Mouse (Mus musculus) forebrain, embryonic 10.5 days (tissue): ENCODE data around the gene Gm15517. TPM values are rescaled to one million over a fixed set of nuclear protein-coding genes. Genes with fewer than 3 reads are reported as not detected.
A peak's percentile ranks its signal among the peaks of the same experiment; 100 is the strongest.
"Not testable (repeated sequence)": the region's sequence is repeated elsewhere in the genome, so short reads cannot be mapped to it uniquely, and the experiment has no call there.

Experiments used
- DNase-seq: peaks from one replicate; pipeline ENCODE4 v3.0.0-alpha.2; 2017; ENCODE audit warnings: low spot score; ENCODE audit errors: extremely low spot score
- H3K27ac ChIP-seq: fragments of 300-500 bp; sonication (generic); 2 replicates; pipeline ENCODE4 v1.5.1; 2016; ENCODE audit warnings: mild to moderate bottlenecking
- H3K27me3 ChIP-seq: fragments of 300-500 bp; sonication (generic); 2 replicates; pipeline ENCODE4 v1.6.1; 2016; ENCODE audit warnings: mild to moderate bottlenecking; ENCODE audit not compliant: poor library complexity, severe bottlenecking
- H3K36me3 ChIP-seq: fragments of 300-500 bp; sonication (generic); replicated peaks from 2 replicates; pipeline ENCODE4 v1.6.1; 2016; ENCODE audit warnings: mild to moderate bottlenecking, moderate library complexity
- H3K4me1 ChIP-seq: fragments of 300-500 bp; sonication (generic); 2 replicates; pipeline ENCODE4 v1.6.1; 2016
- H3K4me3 ChIP-seq: fragments of 300-500 bp; sonication (generic); 2 replicates; pipeline ENCODE4 v1.5.1; 2016; ENCODE audit warnings: mild to moderate bottlenecking, moderate library complexity
- H3K9me3 ChIP-seq: fragments of 300-500 bp; sonication (generic); 2 replicates; pipeline ENCODE4 v1.6.1; 2016; ENCODE audit warnings: mild to moderate bottlenecking, moderate library complexity
- WGBS: fragments of 180-500 bp; shearing (Covaris S2); methylation state at CpG from one replicate; pipeline ENCODE4 v1.1.7; 2016; 5-methylcytosine and 5-hydroxymethylcytosine counted together
- polyA plus RNA-seq: library from polyadenylated mRNA; unstranded; fragments of >200 nt; fragmentation: Nextera tagmentation; extraction: Ambion mirVana; gene quantifications from 2 replicates; pipeline ENCODE4 v1.2.1, GENCODE M21; 2016

Gene Gm15517
- polyA plus RNA-seq, 1 experiment from 2014 or later, result not detected

DNA sequence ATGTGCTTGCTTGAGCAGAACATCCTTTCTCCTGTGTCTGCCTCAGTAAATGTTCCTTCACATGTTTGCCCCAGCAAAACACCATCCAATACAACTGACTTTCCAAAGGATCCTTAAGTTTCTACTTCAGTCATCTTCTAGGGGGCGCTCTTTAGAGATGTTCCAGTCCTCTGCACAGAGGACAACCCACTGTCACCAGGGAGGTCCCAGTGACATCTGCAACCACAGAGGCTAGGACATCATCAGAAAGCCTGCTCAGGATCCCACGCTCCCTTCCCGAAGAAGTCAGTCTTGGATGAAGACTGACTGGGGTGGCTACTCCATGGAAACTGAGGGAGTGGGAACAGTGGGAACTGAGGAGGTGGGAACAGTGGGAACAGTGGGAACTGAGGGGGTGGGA, 14.3 kb downstream of the Gm15517 start:
- Histone ChIP-seq H3K36me3 (no peaks in the 10 kb centered on the region), H3K4me1 (peaks cover 7% of the 10 kb centered on the region), H3K9me3 (no peaks in the 10 kb centered on the region; the same call in 1 of the 2 replicates), H3K27me3 (peaks cover 27% of the 10 kb centered on the region), H3K27ac (no peak overlapping the region), H3K4me3 (no peak overlapping the region)
- whole genome bisulfite sequencing, result 71% methylated on average over 3 of the region's 3 CpGs
- DNase-seq, result no peak

DNA sequence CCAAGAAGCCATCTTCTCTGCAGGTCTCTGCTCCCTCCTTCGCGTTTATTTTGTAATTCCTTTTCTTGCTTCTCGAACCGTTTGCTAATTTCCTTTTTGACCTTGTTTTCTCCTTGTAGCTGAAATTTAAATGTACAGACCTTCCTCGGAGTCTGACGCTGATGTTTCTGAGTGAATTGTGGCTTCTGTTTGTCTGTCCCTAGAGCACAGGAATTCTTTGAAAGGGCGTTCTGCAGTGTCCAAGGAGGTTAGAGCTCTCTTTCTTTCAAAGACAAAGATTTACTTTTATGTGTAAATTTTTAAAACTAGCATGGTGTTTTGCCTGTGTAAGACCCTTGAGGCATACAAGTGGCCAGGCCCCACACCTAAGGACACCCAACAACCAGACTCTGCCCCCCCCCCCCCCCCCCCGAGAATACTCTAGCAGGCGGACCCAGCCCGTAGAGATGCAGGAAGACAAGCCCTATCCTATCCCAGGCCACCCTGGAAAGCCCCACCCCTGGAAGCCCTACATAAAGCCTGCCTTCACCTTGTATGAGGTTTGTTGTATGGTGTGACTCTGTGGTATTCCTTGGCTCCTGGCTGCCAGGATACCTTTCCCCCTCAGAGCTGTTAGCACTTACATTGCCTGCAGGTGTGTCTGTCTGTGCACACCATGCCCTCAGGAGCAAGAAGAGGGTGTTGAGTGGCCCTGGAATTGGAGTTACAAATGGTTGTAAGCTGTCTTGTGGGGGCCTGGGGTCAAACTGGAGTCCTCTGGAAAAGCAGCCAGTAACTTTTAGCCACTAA, 15.4 kb downstream of the Gm15517 start:
- no peak overlapping the region for H3K4me3 ChIP-seq
- DNase-seq, result no peak
- H3K27ac ChIP-seq, result no peak overlapping the region
- H3K4me1 ChIP-seq, result peaks cover 7% of the 10 kb centered on the region
- H3K9me3 ChIP-seq, result no peaks in the 10 kb centered on the region; the same call in 1 of the 2 replicates
- 75% methylated on average over 10 of the region's 10 CpGs for WGBS
- peaks cover 27% of the 10 kb centered on the region for H3K27me3 ChIP-seq
- H3K36me3 ChIP-seq, result no peaks in the 10 kb centered on the region

DNA sequence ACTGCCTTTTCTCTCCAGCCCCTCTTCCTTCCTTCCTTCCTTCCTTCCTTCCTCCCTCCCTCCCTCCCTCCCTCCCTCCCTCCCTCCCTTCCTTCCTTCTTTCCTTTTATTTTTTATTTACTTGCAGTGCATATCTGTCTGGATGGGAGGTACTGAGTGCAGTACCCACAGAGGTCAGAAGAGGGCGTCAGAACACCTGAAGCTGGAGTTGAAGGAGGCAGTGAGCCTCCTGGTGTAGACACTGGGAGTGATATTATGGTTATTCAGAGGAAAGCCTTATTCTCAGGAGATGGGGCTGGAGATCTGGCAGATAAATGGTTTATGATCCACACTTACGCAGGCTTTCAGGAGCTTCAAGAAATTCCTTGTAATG, 16.0 kb downstream of the Gm15517 start:
- no peak overlapping the region for H3K4me3 ChIP-seq
- H3K9me3 ChIP-seq, result no peaks in the 10 kb centered on the region; the same call in 1 of the 2 replicates
- peaks cover 27% of the 10 kb centered on the region for H3K27me3 ChIP-seq
- no peak overlapping the region for H3K27ac ChIP-seq
- 46% methylated on average over 2 of the region's 2 CpGs for WGBS
- H3K36me3 ChIP-seq, result no peaks in the 10 kb centered on the region
- H3K4me1 ChIP-seq, result peaks cover 7% of the 10 kb centered on the region
- no peak for DNase-seq

DNA sequence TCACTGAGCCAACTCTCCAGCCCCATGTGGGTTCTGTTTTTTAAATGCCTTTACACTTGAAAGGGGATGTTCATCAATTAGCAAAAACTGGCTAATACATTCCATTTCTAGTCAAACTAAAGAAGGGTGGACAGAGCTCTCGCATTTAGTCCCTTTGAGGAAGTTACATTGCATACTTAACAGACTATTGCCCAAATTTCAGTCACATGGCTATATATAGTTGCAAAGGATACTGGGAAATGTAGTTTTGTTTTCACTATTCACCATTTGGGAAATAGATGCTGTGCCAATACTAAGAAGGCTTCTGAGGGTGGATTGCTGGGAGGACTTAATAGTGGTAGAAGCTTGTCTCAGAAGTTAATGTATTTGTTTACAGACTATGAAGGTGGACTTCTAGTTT, 19.7 kb downstream of the Gm15517 start:
- H3K9me3 ChIP-seq, result no peaks in the 10 kb centered on the region; the same call in 1 of the 2 replicates
- no peaks in the 10 kb centered on the region for H3K27me3 ChIP-seq
- H3K4me1 ChIP-seq, result no peaks in the 10 kb centered on the region
- H3K27ac ChIP-seq, result no peak overlapping the region
- no peak for DNase-seq
- H3K36me3 ChIP-seq, result no peaks in the 10 kb centered on the region
- WGBS, result 75% methylated on average over 1 of the region's 1 CpGs
- no peak overlapping the region for H3K4me3 ChIP-seq

DNA sequence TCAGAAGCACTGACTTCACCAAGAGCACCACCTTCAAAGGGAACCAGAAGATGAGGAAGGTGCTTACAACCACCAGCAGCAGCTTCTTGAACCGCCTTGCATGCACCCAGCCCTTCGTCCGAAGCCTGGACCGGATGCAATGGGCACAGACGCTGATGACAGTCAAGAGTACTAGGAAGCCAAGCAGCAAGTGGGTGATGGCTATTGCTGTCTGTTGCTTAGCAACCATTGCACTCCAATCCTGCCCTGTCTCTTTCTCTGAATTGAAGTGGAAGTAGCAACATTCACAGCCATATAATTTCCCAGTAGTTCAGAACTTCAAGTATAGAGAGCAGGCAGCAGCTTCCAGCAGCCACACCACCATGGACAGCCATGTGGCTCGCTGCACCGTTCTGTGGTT, 20.3 kb downstream of the Gm15517 start:
- WGBS, result 83% methylated on average over 7 of the region's 7 CpGs
- Histone ChIP-seq H3K27me3 (no peaks in the 10 kb centered on the region), H3K27ac (no peak overlapping the region), H3K4me3 (no peak overlapping the region), H3K9me3 (no peaks in the 10 kb centered on the region), H3K4me1 (no peaks in the 10 kb centered on the region), H3K36me3 (no peaks in the 10 kb centered on the region)
- DNase-seq, result no peak

DNA sequence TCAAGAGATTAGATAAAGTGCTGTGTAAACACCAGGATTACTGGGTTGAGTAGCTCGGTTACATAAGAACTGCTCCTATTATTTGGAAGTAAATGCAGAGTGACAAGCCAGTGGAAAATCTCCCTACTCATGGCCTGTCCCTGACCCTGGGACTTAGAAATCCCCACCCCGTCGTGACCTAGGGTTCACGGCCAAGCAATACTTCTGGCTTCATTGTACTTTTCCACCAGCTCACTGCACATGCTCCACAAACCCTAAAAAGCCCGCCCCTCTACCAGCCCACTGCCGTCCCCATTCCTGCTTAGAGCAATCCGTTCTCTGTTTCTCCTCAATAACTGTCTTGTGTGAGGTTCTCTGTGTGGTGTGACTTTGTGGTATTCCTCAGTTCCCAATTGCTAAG, 26.5 kb downstream of the Gm15517 start:
- no peaks in the 10 kb centered on the region for H3K4me1 ChIP-seq
- H3K4me3 ChIP-seq, result no peak overlapping the region
- DNase-seq, result no peak
- 72% methylated on average over 7 of the region's 7 CpGs for WGBS
- H3K27me3 ChIP-seq, result no peaks in the 10 kb centered on the region
- no peak overlapping the region for H3K27ac ChIP-seq
- 0 out of 2 replicates have a peak, but pooled peaks cover 4% of the 10 kb centered on the region for H3K9me3 ChIP-seq
- H3K36me3 ChIP-seq, result no peaks in the 10 kb centered on the region

DNA sequence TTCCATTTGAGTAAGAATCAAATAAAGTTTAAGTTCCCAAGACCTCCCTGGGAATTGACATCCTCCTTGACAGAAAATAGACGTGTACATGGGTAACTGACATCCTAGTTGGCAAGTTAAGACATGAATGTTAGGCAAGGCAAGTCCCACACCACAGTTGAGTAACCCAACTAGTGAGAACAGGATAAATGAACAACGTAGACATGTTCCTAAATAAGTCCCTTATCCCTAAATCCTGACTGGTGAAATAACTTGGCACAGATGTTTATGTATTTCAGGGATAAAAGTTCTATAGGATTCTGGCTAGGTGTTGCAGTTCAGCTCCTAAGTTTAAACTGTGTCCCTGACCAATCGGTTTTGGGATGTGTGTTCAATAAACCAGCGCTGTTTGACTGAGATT, 29.7 kb downstream of the Gm15517 start:
- Histone ChIP-seq H3K9me3 (0 out of 2 replicates have a peak, but pooled peaks cover 4% of the 10 kb centered on the region), H3K4me3 (no peak overlapping the region), H3K27ac (no peak overlapping the region), H3K36me3 (no peaks in the 10 kb centered on the region), H3K4me1 (no peaks in the 10 kb centered on the region), H3K27me3 (no peaks in the 10 kb centered on the region)
- 83% methylated on average over 4 of the region's 4 CpGs for WGBS
- no peak for DNase-seq

DNA sequence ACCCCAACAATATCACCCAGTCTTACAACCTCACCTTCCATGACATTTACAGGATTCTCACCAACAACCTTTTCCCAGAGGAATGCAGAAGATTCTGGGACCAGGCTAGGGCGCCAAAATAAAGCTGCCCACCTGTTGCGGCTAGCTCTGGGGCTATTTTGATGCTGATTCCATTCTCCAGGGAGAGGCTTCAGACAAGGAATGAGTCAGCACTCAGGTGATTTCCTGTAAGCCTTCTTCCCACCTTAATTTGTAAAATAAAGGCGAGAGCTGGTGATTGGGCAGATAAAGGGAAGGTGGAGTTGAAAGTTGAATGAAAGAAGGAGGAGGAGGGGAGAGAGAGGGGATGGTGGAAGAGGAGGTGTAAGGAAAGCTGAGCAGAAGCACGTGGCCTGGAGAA, 30.2 kb downstream of the Gm15517 start:
- whole genome bisulfite sequencing, result 49% methylated on average over 4 of the region's 4 CpGs
- no peak for DNase-seq
- 0 out of 2 replicates have a peak, but pooled peaks cover 5% of the 10 kb centered on the region for H3K9me3 ChIP-seq

DNA sequence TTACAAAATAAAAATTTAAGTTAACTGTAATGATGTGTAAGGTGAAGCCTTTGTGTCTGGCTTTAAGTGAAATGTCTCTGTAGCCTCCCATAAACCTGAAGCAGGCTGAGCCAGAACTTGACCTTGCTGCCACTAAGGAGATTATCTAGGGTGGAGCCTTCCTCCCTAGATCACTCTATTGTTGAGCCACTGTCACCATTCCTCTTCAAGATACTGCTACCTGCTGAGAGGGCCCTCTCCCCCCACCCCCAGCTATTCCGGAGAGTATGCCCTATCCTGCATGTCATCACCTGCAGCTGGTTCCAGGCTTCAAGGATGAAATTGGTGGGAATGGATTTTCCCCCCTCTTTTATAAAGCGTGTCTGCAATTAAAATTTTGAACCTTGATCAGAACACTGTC, 36.3 kb downstream of the Gm15517 start:
- WGBS, result 85% methylated on average over 2 of the region's 2 CpGs
- not testable (repeated sequence) for H3K27ac ChIP-seq, H3K9me3 ChIP-seq, H3K4me3 ChIP-seq, H3K4me1 ChIP-seq, H3K36me3 ChIP-seq, DNase-seq, H3K27me3 ChIP-seq

More for the DNA sequence above, 30.2 kb downstream of the Gm15517 start:
- H3K4me3 ChIP-seq, result no peak overlapping the region
- H3K36me3 ChIP-seq, result no peaks in the 10 kb centered on the region
- H3K27me3 ChIP-seq, result no peaks in the 10 kb centered on the region
- H3K4me1 ChIP-seq, result no peaks in the 10 kb centered on the region
- no peak overlapping the region for H3K27ac ChIP-seq

DNA sequence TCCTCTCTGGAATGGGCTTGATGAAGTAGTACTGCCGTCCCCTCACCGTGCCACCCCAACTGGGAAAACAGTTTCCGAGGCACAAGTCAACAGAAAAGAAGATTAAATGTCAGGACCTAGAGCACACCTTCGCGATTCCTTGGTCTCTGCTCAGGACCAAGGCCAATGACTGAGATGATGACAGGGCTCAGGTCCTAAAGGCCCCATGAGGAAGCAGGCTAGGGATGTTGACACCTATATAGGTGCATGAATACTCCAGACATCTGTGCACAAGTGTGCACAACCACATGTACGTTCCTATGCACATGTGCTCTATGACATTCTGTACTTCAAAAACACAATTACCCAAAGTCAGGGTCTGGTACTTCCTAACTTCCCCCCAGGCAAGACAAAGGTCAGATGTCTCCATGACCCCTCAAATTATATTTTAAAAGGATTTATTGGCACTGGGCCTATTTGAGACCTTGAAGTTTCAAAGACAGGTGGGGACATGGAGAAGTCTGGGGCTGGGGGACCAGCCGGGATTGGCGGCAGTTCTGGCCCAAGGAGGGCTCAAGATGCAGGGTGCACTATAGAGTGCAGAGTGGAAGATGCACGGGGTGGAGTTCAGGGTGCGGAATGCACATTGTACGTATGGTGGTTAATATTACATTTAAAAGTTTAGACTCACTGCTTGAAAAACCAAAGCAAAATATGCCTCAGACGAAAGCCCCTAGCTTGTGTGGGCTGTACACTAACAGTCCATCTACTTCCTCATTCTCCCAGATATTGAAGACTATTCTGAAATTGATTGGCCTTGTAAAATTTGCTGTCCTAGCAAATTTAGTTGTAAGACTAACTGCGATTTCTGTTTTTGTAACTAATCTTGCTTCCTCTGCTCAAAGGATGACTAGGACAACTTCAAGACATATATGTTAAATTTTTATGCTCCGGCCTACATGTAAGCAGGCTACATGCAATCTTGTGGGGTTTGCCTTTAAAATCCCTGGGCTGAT, 42.4 kb downstream of the Gm15517 start:
- no peak for DNase-seq
- H3K36me3 ChIP-seq, result no peaks in the 10 kb centered on the region
- H3K4me1 ChIP-seq, result peaks cover 41% of the 10 kb centered on the region
- peak overlapping the region; percentile 83 for H3K4me3 ChIP-seq
- H3K9me3 ChIP-seq, result no peaks in the 10 kb centered on the region
- peaks cover 26% of the 10 kb centered on the region for H3K27me3 ChIP-seq
- peak overlapping the region; percentile 98 for H3K27ac ChIP-seq
- 86% methylated on average over 14 of the region's 14 CpGs for WGBS

DNA sequence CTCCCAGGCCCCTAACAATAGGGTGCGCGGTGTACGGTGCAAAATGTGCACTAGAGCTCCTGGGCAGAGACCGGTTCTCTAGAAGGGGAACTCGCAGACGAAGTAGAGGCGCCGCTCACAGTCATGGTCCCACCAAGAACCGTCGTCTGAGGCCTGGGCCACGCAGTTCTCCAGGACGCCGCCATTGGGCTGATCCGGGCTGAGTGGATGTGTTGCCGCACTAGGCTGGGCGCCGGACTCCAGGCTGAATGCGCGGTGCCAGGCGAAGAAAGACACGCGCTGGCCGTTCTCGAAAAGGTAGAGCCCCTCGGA, 43.2 kb downstream of the Gm15517 start:
- under 1% methylated on average over 25 of the region's 25 CpGs for WGBS

DNA sequence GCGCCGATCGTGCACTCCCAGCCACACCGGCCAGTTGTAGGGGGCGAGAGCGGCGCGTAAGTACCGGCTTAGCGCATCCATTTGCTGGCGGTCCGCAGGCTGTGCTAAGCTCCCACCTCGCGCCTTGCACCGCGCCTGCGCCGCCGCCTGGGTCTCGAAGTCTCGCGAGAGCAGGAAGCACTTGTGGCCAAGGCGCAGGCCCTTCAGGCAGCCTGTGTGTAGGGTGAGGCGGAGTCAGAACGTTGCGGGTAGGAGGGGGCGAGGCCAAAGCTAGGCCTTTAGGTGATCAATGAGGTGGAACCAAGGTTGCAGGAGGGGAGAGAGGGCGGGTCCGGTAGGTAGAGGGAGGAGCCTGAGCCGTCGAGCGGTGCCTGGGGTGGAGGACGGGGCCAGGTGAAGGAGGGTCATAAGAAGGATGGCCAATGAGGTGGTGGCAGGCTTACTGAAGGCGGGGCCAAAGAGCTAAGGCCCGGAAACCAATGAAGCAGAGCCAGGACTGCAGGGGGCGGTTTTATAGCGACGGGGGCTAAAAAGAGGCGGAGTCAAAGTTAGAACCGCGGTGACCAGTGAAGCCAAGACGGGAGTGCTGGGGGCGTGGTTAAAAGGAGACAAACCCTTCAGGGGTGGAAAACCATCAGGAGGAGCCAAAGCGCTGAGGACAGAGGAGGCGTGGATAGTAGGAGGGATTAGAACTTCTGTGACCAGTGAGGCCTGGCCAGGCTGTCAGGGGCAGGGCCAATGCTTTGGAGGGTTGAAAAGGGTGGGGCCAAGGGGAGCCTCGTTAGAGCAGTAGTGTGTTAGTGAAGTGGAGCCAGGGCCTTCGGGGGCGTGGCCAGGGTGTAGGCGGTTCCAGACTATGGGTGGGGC, 43.8 kb downstream of the Gm15517 start:
- peak; percentile 98 for DNase-seq
- no peaks in the 10 kb centered on the region for H3K9me3 ChIP-seq
- peaks cover 39% of the 10 kb centered on the region for H3K27me3 ChIP-seq
- H3K36me3 ChIP-seq, result no peaks in the 10 kb centered on the region
- peaks cover 46% of the 10 kb centered on the region for H3K4me1 ChIP-seq
- H3K27ac ChIP-seq, result peak overlapping the region; percentile 98
- WGBS, result under 1% methylated on average over 49 of the region's 49 CpGs
- peak overlapping the region; percentile 83 for H3K4me3 ChIP-seq

More for the DNA sequence above, 43.2 kb downstream of the Gm15517 start:
- Histone ChIP-seq H3K9me3 (no peaks in the 10 kb centered on the region), H3K27me3 (peaks cover 34% of the 10 kb centered on the region), H3K4me3 (peak overlapping the region; percentile 83), H3K36me3 (no peaks in the 10 kb centered on the region), H3K27ac (peak overlapping the region; percentile 98), H3K4me1 (peaks cover 41% of the 10 kb centered on the region)
- no peak for DNase-seq
